Mouse (Mus musculus) embryonic fibroblast, embryonic 13.5 days (primary cell): ENCODE results near the gene Fbn1. TPM values are rescaled to one million over a fixed set of nuclear protein-coding genes. Genes with fewer than 3 reads are reported as not detected.

Experiments used
- H3K27ac ChIP-seq: 2 replicates; pipeline ENCODE4 v1.5.1; 2012; ENCODE audit warnings: low read length, control low read depth, inconsistent platforms; ENCODE audit not compliant: insufficient read depth
- H3K4me1 ChIP-seq: 2 replicates; pipeline ENCODE4 v1.6.1; 2011; ENCODE audit warnings: low read length; ENCODE audit not compliant: control insufficient read depth, insufficient read depth
- H3K4me3 ChIP-seq: 2 replicates; pipeline ENCODE4 v1.5.1; 2011; ENCODE audit warnings: mild to moderate bottlenecking, control low read depth, low read length; ENCODE audit not compliant: insufficient read depth
- CTCF ChIP-seq: IDR thresholded peaks from 2 replicates; pipeline ENCODE4 v1.5.1; 2011; ENCODE audit warnings: mild to moderate bottlenecking, control low read depth, low read length, moderate library complexity, borderline replicate concordance; ENCODE audit not compliant: insufficient read depth
- POLR2A ChIP-seq: IDR thresholded peaks from 2 replicates; pipeline ENCODE4 v1.6.1; 2011; ENCODE audit warnings: low read depth, mild to moderate bottlenecking, control low read depth, low read length, moderate library complexity
- polyA plus RNA-seq: library from polyadenylated mRNA; stranded (reverse); fragments of >200 nt; gene quantifications from 2 replicates; pipeline ENCODE4 v1.2.4, GENCODE M21; 2011; ENCODE audit warnings: low read depth; ENCODE audit not compliant: missing spikeins, insufficient read length

Gene Fbn1
- polyA plus RNA-seq, 1 experiment, result 598 TPM

DNA sequence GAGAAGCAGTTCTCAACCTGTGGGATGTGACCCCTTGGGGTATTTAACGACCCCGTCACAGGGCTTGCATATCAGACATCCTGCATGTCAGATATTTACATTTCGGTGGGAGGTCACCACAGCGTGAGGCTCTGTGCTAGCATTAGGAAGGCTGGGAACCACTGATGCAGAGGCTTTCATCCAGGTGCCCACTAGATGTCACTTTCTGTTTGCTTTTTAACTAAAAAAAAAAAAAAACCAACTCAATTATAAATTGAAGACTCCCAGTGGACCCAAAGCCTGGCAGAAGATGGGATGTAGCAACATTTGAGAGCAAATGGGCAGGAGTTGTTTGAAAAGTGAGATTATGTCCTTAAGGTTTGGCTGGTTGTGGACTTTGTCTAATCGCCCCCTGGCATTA, 244.7 kb downstream of the Fbn1 start:
- Histone ChIP-seq H3K27ac (peak overlapping the region; percentile 91), H3K4me3 (no peak overlapping the region), H3K4me1 (peaks cover 7% of the 10 kb centered on the region)
- no peak for TF ChIP-seq POLR2A
- no peak for TF ChIP-seq CTCF

DNA sequence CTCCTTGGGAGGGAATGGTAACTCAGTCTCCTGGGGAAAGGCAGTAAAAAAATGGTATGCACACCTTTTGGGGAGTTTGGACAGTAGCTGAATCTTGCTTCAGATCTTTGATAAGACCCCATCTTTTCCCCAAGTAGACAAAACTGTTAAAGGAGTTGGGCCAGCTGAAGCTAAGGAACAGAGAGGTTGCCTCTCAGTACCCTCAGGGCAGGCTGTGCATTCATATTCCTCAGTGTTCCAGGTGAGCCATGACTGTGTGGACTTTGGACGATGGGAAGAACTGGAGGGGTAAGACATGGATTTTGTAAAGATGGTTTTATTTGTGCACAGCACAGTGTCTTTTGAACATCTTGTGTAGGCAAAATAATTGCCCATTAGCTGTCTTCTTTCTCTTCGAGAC, 247.5 kb downstream of the Fbn1 start:
- H3K27ac ChIP-seq, result no peak overlapping the region
- TF ChIP-seq CTCF, result no peak
- TF ChIP-seq POLR2A, result no peak
- peaks cover 7% of the 10 kb centered on the region for H3K4me1 ChIP-seq
- H3K4me3 ChIP-seq, result no peak overlapping the region

DNA sequence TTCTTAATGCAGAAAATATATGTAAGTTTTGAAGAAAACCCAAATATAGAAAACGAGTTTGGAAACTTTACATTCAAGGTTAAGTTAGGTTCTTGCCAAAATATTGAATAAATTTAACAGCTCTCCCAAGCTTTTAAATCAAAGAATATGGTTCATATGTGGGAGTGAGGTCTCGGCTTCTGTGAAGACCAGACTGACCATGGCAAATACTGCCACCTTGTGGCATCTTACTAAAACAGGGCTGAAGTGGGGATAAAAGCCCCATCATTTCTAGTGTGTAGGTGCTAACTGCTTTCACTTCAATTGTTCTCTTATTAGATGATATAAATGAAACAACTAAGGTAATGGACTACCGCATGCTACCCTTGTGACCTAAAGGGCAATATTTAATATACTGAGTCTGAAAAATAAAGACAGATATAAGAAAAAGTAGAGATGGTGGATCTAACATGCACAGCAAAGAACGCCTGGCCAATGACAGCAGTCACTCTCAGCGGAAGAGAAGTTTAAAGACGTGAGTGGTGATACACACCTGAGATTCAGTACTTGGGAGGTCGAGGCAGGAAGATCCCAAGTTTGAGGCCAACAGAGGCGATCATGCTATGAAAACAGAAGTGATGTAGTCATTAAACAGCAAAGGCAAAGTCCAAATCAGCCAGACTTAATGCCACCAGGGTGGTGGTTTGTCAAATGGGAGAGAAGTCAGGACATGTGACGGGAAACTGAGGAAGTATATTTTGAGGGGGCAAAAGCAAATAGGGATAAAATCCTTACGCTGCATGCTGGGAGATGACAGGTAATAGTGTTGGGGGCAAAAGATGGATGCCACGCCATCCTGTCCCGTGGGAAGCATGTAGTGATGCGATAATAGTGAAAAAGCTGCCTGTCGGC, 248.3 kb downstream of the Fbn1 start:
- H3K4me3 ChIP-seq, result no peak overlapping the region
- H3K4me1 ChIP-seq, result peaks cover 7% of the 10 kb centered on the region
- no peak for TF ChIP-seq CTCF
- TF ChIP-seq POLR2A, result no peak
- no peak overlapping the region for H3K27ac ChIP-seq

DNA sequence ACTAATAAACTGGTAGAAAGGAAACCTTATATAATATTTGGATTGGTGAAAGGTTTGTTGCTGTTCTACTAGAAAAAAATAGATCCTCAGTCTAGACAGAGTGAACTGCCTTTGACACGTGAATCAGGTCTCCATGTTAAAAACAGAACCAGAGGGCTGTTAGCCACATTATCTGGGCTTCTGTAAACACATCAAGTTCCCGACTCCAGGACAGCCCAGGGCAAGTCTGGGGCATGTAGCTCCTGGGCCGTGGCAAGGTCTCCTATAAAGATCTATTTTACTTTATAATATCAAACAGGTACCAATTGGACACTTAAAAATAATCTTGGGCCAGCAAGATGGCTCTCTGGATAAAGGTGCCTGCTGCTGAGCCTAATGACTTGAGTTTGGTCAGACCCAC, 251.9 kb downstream of the Fbn1 start:
- no peak for TF ChIP-seq CTCF
- TF ChIP-seq POLR2A, result no peak
- H3K4me3 ChIP-seq, result no peak overlapping the region

DNA sequence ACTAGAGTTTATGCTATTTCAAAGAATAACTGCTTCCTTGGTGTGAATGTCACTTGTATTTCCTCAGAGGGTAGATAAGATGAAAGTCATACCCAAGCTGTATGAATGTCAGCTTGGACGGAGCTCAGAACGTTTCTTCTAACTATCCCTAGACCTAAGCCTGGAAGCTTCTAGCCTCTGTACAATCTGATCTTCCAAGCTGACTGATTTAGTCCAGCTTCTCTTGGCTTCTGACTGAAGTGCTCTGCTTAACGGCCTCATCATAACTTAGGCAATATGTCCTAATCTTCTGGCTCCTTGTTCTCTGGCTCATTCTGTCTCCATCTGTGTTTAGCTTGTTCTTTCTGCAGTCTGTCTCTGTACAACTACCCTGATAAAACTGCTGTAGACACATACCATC, 253.2 kb downstream of the Fbn1 start:
- Histone ChIP-seq H3K4me1 (no peaks in the 10 kb centered on the region), H3K4me3 (no peak overlapping the region), H3K27ac (no peak overlapping the region)
- TF ChIP-seq CTCF (no peak), POLR2A (no peak)

More for the DNA sequence above, 251.9 kb downstream of the Fbn1 start:
- Histone ChIP-seq H3K4me1 (no peaks in the 10 kb centered on the region), H3K27ac (peak overlapping the region; percentile 69)

DNA sequence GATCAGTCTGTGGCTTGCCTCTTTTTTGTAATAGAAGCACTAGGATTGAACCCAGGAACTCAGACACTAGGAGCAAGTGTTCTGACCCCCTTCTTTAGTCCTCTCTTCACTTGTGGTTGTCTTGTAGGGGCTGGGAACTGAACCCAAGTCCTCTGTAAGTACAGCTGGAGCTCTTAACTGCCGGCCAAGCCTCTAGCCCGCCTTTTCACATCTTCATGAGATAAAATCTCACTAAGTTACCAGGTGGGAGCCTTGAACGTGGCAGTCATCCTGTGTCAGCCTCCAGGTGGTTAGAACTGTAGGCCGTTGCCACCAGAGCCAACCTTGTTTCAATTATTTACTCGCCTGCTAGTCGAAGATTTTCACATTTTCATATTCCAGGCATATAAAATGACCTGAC, 254.1 kb downstream of the Fbn1 start:
- Histone ChIP-seq H3K4me3 (no peak overlapping the region), H3K4me1 (no peaks in the 10 kb centered on the region), H3K27ac (no peak overlapping the region)
- TF ChIP-seq POLR2A (no peak), CTCF (no peak)

DNA sequence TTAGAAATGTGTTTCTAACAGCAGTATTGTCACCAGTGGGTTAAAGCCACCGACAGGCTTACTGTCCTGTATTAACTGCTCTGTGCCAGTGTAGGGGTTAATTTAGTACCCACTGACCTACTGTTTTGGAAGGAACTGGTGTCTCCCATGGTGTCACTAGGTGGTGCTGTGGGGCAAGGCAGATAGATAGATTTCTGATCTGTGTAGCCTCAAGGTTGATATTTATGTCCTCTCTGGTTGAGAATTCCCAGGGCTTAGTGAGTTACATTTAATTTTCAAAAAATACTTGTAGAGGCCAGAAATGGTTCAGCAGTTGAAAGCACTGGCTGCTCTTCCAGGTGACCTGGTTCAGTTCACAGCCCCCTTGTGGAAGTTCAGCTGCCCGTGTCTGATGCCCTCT, 255.5 kb downstream of the Fbn1 start:
- peak; percentile 48; the same call in 1 of the 2 replicates for TF ChIP-seq CTCF
- no peak for TF ChIP-seq POLR2A
- Histone ChIP-seq H3K4me3 (no peak overlapping the region), H3K27ac (no peak overlapping the region), H3K4me1 (no peaks in the 10 kb centered on the region)

DNA sequence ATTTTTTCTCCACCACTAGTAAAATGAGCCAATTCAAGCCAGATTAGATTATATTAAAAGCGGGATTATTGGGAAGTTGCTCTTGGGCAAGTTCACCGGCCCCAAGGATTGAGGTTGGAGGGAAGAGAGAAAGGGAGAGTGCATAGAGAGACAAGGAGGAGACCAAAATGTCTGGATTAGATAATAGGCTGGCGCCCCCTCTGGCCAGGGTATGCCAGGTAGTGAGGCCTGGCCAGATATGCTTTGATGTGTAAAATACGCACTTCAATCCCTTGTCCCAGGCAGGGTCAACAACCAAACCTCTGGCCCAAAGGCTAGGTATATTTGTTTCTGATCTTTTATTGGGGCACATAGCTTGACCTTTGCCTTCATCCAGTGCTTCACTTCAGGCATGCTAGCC, 256.0 kb downstream of the Fbn1 start:
- Histone ChIP-seq H3K4me3 (no peak overlapping the region), H3K4me1 (no peaks in the 10 kb centered on the region), H3K27ac (no peak overlapping the region)
- TF ChIP-seq CTCF (no peak), POLR2A (no peak)

Other genes starting within 250 kb of the Fbn1 start
- 1.3 and 1.4 TPM in 2 replicates for gene Gm9913, start 2.9 kb downstream of the Fbn1 start, polyA plus RNA-seq
- 4.2 and 4.3 TPM in 2 replicates for gene Cep152, start 117.1 kb upstream of the Fbn1 start, polyA plus RNA-seq
- gene Eid1, start 165.1 kb upstream of the Fbn1 start, polyA plus RNA-seq, result 115 and 131 TPM in 2 replicates
- 2.9 and 3.7 TPM in 2 replicates for gene Shc4, start 216.2 kb upstream of the Fbn1 start, polyA plus RNA-seq